Mouse (Mus musculus) G1E (cell line): ENCODE data around the gene Gfra1. TPM values are rescaled to one million over a fixed set of nuclear protein-coding genes. Genes with fewer than 3 reads are reported as not detected.

Experiments
- ATAC-seq: 2 replicates; pipeline ENCODE4 v1.8.0; 2016; ENCODE audit warnings: mild to moderate bottlenecking; ENCODE audit not compliant: insufficient number of reproducible peaks, poor library complexity, low FRiP score, severe bottlenecking; ENCODE audit errors: extremely low read depth
- DNase-seq: peaks from one replicate; pipeline ENCODE4 v3.0.0; 2012; ENCODE audit warnings: low spot score
- H3K27me3 ChIP-seq: 2 replicates; pipeline ENCODE4 v1.6.1; 2012; ENCODE audit warnings: mild to moderate bottlenecking, low read length, inconsistent platforms; ENCODE audit not compliant: insufficient read depth
- H3K36me3 ChIP-seq: replicated peaks from 2 replicates; pipeline ENCODE3; 2012; ENCODE audit warnings: mild to moderate bottlenecking, inconsistent platforms
- H3K4me1 ChIP-seq: 2 replicates; pipeline ENCODE4 v1.6.1; 2012; ENCODE audit warnings: low read depth, low read length, inconsistent platforms, mixed read lengths; ENCODE audit not compliant: insufficient read depth
- H3K4me3 ChIP-seq: 2 replicates; pipeline ENCODE4 v1.5.1; 2012; ENCODE audit warnings: low read depth, mild to moderate bottlenecking, inconsistent platforms, low read length, moderate library complexity, mixed read lengths
- H3K9me3 ChIP-seq: replicated peaks from 2 replicates; pipeline ENCODE4 v1.6.1; 2012; ENCODE audit warnings: inconsistent platforms
- CTCF ChIP-seq: IDR thresholded peaks from 2 replicates; pipeline ENCODE4 v1.5.1; 2012; ENCODE audit warnings: low read depth, low read length, inconsistent platforms, mixed read lengths
- GATA1 ChIP-seq: IDR thresholded peaks from 2 replicates; pipeline ENCODE4 v1.6.1; 2012; ENCODE audit warnings: borderline replicate concordance, low read length, inconsistent platforms, mixed read lengths
- GATA2 ChIP-seq: IDR thresholded peaks from 2 replicates; pipeline ENCODE4 v1.6.1; 2012; ENCODE audit warnings: low read depth, low read length, inconsistent platforms, borderline replicate concordance
- POLR2AphosphoS5 ChIP-seq: IDR thresholded peaks from 2 replicates; pipeline ENCODE4 v1.6.1; 2012; ENCODE audit warnings: low read depth, low read length, inconsistent platforms; ENCODE audit not compliant: insufficient replicate concordance
- TAL1 ChIP-seq: conservative IDR thresholded peaks from 2 replicates; pipeline ENCODE4 v1.6.1; 2012; ENCODE audit warnings: low read depth, low read length, inconsistent platforms, mixed read lengths
- polyA plus RNA-seq: library from polyadenylated mRNA; stranded (reverse); fragments of >175 nt; gene quantifications from 2 replicates; pipeline ENCODE4 v1.2.3, GENCODE M21; 2012
- total RNA-seq, 2 experiments: library from RNA; stranded (forward) in 1 of 2; stranded (reverse) in 1 of 2; fragments of 200-1000 nt in 1 of 2; fragments of >200 nt in 1 of 2; fragmentation: Nextera tagmentation in 1 of 2; gene quantifications; 2 replicates each; pipeline ENCODE4 v1.2.3; 2014 to 2017

Gene Gfra1
- total and polyA plus RNA-seq, 3 experiments = 0.16 TPM; not detected in 2

- no peak for ATAC-seq
- TF ChIP-seq POLR2AphosphoS5 = no peak
- TF ChIP-seq CTCF = no peak
- TF ChIP-seq GATA2 = no peak
- no peak for TF ChIP-seq TAL1
- TF ChIP-seq GATA1 = no peak
- H3K4me3 ChIP-seq = no peak overlapping the region
- no peak for DNase-seq
- peaks cover 16% of the 10 kb centered on the region for H3K9me3 ChIP-seq
- H3K36me3 ChIP-seq = no peaks in the 10 kb centered on the region
- H3K27me3 ChIP-seq = no peaks in the 10 kb centered on the region
- H3K4me1 ChIP-seq = no peaks in the 10 kb centered on the region
These were observed 32.7 kb downstream of the Gfra1 start for GRCm38 (mm10) chr19:58422916-58423493.

GRCm38 (mm10) chr19:58419685-58420084 is 36.0 kb downstream of the Gfra1 start:
- Histone ChIP-seq H3K4me1 (no peaks in the 10 kb centered on the region), H3K27me3 (no peaks in the 10 kb centered on the region), H3K36me3 (no peaks in the 10 kb centered on the region), H3K9me3 (peaks cover 22% of the 10 kb centered on the region), H3K4me3 (no peak overlapping the region)
- TF ChIP-seq CTCF (no peak), TAL1 (no peak), GATA1 (no peak), GATA2 (no peak), POLR2AphosphoS5 (no peak)
- no peak for ATAC-seq
- DNase-seq = no peak

DNA sequence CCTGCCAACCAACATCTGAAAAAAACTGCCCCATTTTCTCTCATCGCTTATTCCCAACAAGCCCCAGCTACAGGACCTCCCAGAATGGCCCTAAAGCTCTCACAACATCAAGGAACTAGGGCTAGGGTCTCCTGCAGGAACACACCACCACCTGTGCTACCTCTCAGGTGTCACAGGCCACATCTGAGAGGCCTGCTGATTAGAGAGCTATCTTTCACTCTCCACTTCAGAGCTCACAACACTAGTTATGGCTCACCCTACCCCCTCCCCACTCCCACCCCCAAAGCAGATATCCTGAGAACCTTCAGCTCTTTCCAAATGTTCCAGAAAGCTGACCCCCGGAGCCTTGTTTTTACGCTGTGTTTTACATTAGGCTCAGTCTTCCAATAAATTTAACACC is 36.4 kb downstream of the Gfra1 start:
- Histone ChIP-seq H3K4me3 (no peak overlapping the region), H3K4me1 (no peaks in the 10 kb centered on the region), H3K9me3 (peaks cover 22% of the 10 kb centered on the region), H3K36me3 (no peaks in the 10 kb centered on the region), H3K27me3 (no peaks in the 10 kb centered on the region)
- DNase-seq = no peak
- no peak for ATAC-seq
- TF ChIP-seq GATA1 = no peak
- no peak for TF ChIP-seq POLR2AphosphoS5
- TF ChIP-seq GATA2 = no peak
- no peak for TF ChIP-seq CTCF
- no peak for TF ChIP-seq TAL1

- ATAC-seq (no peak), DNase-seq (no peak)
- Histone ChIP-seq H3K9me3 (peaks cover 17% of the 10 kb centered on the region), H3K4me3 (no peak overlapping the region), H3K27me3 (no peaks in the 10 kb centered on the region), H3K4me1 (no peaks in the 10 kb centered on the region), H3K36me3 (no peaks in the 10 kb centered on the region)
- TF ChIP-seq TAL1 = no peak
- no peak for TF ChIP-seq GATA1
- TF ChIP-seq CTCF = no peak
- no peak for TF ChIP-seq POLR2AphosphoS5
- TF ChIP-seq GATA2 = no peak
These were observed 40.5 kb downstream of the Gfra1 start for GRCm38 (mm10) chr19:58415173-58415572.

GRCm38 (mm10) chr19:58414733-58415132 is 41.0 kb downstream of the Gfra1 start:
- Histone ChIP-seq H3K4me3 (no peak overlapping the region), H3K27me3 (no peaks in the 10 kb centered on the region), H3K9me3 (peaks cover 15% of the 10 kb centered on the region), H3K36me3 (no peaks in the 10 kb centered on the region), H3K4me1 (no peaks in the 10 kb centered on the region)
- no peak for DNase-seq
- no peak for ATAC-seq
- no peak for TF ChIP-seq GATA2
- TF ChIP-seq POLR2AphosphoS5 = no peak
- TF ChIP-seq GATA1 = no peak
- no peak for TF ChIP-seq TAL1
- no peak for TF ChIP-seq CTCF

- Histone ChIP-seq H3K4me3 (no peak overlapping the region), H3K4me1 (no peaks in the 10 kb centered on the region), H3K9me3 (peaks cover 18% of the 10 kb centered on the region), H3K27me3 (no peaks in the 10 kb centered on the region), H3K36me3 (no peaks in the 10 kb centered on the region)
- no peak for DNase-seq
- TF ChIP-seq CTCF (no peak), GATA1 (no peak), POLR2AphosphoS5 (no peak), TAL1 (no peak), GATA2 (no peak)
- no peak for ATAC-seq
These were observed 42.4 kb downstream of the Gfra1 start for GRCm38 (mm10) chr19:58413290-58413689.

GRCm38 (mm10) chr19:58412811-58413210 is 42.9 kb downstream of the Gfra1 start:
- TF ChIP-seq POLR2AphosphoS5 (no peak), TAL1 (no peak), CTCF (no peak), GATA1 (no peak), GATA2 (no peak)
- Histone ChIP-seq H3K9me3 (peaks cover 23% of the 10 kb centered on the region), H3K4me3 (no peak overlapping the region), H3K4me1 (no peaks in the 10 kb centered on the region), H3K36me3 (no peaks in the 10 kb centered on the region), H3K27me3 (no peaks in the 10 kb centered on the region)
- ATAC-seq = no peak
- DNase-seq = no peak
